Mouse (Mus musculus): ENCODE results near the gene Spaca6.

Spaca6 gene

GRCm38 (mm10) chr17:17826751-17827657 lies at the start of gene Spaca6:
Gene Spaca6, plus strand, starts transcription at chr17:17827158.
- peak; percentile 97 for DNase-seq

- DNase-seq, result no peak
These were observed 35.9 kb upstream of the Spaca6 start for GRCm38 (mm10) chr17:17790866-17791630.

DNA sequence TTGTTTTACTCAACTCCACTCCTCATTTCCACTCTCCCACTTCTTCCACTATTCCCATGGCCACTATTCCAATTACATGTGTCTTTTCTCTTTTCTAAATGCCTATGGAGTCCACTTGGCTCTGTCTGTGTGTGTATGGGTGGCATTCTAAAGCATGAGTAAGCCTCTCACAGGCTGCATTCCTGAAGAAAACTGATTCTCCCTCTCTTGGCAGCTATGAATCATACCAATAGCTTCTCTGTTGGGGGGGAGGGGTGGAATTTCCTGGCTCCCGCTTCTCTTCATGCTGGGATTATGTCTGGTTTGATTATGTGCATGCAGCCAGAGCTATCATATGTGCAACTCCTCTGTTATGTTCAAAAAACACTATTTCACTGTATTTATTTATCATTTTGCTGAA lies 34.4 kb upstream of the Spaca6 start:
- DNase-seq, result peak; percentile 39

- no peak for DNase-seq
These were observed 31.4 kb upstream of the Spaca6 start for GRCm38 (mm10) chr17:17795527-17795926.

DNA sequence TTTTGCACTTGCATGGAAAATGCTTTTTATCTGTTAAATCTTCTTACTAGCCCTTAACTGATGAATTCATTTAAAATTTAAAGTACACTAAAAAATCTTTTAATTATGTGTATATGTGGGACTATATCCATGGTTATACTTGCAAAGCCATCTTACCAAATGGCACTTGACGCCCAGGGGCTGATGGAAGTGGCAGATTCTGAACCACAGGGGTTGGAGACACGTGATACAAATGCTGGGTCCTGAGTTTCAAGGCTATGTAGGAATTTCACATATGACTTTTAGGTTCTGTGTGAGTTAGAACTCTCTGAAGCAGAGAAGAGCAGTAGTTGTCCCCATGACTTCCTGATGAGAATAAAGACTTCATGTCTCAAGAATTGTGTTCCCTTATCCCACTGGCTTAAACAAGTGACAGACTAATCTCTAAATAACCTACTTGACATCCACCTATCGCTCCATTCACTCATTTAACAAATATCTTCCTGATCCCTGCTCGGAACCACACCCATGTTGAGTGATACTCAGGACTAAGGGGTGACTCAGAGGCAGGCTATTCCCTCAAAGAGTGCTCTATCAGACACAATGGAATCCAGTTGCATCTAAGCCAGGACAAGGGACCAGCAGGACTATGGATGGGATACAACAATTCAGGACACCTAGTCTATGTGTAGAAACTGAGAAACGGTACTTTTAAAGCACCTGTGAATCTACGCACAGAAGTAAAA lies 3.2 kb upstream of the Spaca6 start:
- peak; percentile 8 for DNase-seq

DNA sequence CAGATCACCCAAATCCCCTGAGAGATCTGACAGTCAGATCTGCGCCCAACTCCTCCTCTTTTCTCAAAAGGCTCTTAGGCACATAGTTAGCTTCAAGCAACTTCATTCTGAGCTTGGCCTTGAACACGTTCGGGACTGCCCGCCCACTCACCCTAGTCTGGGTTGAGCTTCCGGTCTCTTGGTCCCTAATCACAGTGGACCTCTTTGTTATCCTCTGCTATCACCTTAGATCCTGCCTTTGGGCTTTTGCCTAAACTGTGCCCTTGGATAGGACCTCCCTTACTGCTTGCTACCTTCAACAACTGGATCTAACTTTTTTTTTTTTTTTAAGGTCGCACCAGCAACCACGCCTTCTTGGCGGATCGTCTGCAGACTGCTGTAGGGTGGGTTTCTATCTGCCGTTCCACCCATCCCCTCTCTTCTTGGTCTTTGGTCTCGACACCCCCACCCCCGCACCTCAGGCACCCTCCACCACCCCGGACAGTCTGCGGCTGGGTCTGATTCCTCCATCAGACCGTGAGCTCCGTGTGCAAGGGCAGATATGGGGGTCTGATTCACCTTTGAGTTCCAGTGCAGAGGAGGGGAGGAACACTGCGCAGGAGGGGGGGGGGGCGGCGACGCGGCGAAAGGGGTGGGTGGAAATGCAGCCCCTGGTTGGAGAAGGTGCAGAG lies 902 bp upstream of the Spaca6 start:
- peak; percentile 84 for DNase-seq

DNA sequence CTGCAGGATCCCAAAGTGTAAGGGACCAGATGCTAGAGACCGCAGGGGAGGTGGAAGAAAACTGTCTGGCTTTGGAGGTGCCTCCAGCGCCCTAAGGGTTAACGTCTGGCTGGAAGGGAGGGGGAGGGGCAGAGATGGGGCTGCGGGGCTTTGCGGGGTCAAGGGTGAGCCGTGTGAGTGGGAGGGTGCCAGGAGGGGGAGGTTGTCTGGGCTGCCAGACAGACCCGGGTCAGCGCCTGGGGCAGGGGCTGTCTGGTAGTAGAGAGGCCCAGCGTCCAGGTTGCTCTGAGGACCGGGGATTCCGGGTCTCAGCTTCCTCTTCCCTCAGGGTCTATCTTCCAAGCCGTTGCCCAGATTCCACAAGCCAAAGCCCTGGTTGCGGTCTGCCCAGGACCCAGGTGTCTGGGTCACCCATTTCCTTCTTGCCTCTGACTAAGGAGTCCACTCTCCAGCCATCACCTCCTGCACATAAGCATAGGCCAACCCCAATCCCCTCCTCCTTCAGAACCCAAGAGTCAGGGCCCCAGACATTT lies 766 bp downstream of the Spaca6 start:
- DNase-seq, result peak; percentile 88

- peak; percentile 81 for DNase-seq
These were observed 1.4 kb downstream of the Spaca6 start for GRCm38 (mm10) chr17:17828191-17828981.

- peak; percentile 67 for DNase-seq
These were observed 2.3 kb downstream of the Spaca6 start for GRCm38 (mm10) chr17:17829052-17829785.

GRCm38 (mm10) chr17:17829816-17830535 lies 3.0 kb downstream of the Spaca6 start:
- DNase-seq, result peak; percentile 53

- peak; percentile 58 for DNase-seq
These were observed 3.8 kb downstream of the Spaca6 start for GRCm38 (mm10) chr17:17830731-17831130.

GRCm38 (mm10) chr17:17834896-17835295 lies 7.9 kb downstream of the Spaca6 start:
- DNase-seq, result no peak

GRCm38 (mm10) chr17:17836101-17836500 lies 9.1 kb downstream of the Spaca6 start:
- peak; percentile 31 for DNase-seq

DNA sequence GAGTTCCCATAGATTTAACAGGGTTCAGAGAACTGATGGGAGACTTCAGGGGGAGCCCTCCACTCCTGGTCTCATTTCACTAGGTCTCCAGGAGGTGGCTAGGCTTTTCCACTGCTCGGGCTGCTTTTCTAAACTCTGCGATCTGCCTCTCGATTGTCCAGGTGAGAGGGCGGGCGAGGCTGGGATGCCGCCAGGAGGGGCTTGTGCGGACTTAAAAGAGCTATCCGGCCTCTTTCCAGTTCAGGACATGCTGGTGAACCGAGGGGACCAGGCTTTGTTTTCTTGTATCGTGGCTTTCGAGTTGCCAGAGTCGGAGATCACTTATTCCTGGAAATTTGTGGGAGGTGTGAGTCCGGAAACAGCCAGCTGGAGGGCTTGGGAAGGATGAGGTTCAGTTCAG lies 10.5 kb downstream of the Spaca6 start:
- peak; percentile 69 for DNase-seq

- DNase-seq, result peak; percentile 97
These were observed 11.2 kb downstream of the Spaca6 start for GRCm38 (mm10) chr17:17837919-17838701.

DNA sequence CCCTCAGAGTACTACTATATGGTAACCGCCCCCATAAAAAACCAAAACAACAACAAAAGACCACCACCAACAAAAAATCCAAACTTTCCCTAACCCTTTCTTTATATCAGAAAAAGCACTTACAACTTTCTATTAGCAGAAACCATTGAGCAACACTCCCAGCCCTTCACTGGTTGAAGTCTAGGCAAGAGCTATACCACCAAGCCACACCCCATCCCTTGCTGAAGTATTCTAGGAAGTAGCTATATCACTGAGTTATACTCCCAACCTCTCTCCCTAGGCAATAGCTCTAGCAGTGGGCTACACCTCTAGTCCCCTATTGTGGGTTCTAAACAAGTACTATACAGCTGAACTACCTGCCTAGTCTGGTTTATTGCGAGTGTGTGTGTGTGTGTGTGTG lies 12.3 kb downstream of the Spaca6 start:
- DNase-seq, result no peak

DNA sequence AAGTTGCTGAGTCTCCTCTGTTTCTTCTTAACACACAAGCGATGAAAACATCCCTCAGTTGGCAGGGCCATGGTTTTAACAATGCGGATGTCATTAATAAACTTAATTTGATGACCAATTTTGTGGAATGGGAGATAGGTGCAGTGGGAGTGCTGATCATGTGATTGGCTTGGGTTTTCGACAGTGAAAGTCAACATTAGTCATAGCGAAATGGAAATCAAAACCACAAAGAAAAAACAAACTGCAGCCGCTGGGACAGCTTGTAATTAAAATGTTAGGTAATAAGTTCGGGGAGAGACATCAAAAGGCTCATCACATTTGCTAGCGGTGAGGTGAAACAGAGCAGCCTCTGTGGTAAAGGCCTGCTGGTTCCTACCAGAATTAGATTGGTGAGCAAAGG lies 13.8 kb downstream of the Spaca6 start:
- DNase-seq, result no peak

DNA sequence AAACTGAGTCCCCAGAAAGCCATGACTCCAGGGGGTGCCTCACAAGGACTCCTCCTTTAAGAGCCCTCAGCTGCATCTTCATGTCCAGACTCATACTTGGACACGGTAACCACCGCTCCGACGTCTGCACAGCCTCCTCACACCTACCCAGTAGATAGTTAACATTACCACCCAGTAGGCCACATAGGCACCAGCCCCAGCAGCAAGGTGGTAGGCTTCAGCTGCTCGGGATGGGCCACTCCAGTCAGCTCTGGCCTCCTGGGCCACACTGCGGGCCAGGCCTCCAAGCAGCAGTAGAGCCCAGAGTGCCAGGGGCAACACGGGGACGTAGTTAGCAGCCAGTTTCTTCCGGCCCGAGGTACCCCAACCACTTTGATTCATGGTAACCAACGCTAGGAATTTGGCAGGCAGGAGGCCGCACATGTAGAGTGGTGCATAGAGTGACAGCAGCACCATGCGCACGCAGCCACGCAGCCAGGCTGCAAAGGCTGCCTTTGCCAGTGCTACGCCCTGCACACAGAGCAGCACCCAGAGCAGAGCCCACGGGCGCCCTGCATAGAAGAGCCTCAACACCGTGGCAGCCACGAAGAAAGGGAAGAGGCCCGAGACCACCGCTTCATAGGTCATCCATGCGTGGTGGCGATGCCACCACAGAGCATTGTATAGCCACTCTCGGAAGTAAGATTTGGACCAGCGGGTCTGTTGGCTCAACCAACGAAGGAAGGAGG lies 16.7 kb downstream of the Spaca6 start:
- DNase-seq, result no peak

All from cerebellum, adult 9-11 months (tissue).